Mouse (Mus musculus) lung, adult 2 months (tissue): ENCODE results near the gene Map6.

Source experiments
- CTCF ChIP-seq: fragments of 200-500 bp; IDR thresholded peaks from 2 replicates; pipeline ENCODE4 v1.5.1; 2011; ENCODE audit warnings: mild to moderate bottlenecking, low read length, control low read depth; ENCODE audit not compliant: insufficient read depth
- POLR2A ChIP-seq: fragments of 200-500 bp; IDR thresholded peaks from 2 replicates; pipeline ENCODE4 v1.6.1; 2011; ENCODE audit warnings: low read depth, mild to moderate bottlenecking, control low read depth, low read length, borderline replicate concordance; ENCODE audit errors: extremely low read depth

GRCm38 (mm10) chr7:99360021-99360802 lies 93.0 kb downstream of the Map6 start:
- no peak for TF ChIP-seq CTCF
- TF ChIP-seq POLR2A = 0 out of 2 replicates have a peak, but pooled peaks have one; percentile 30
